Mouse (Mus musculus): ENCODE results near the gene Rnaseh2c.

- TF ChIP-seq CTCF (IDR thresholded peaks at IDR 0.05; ENCODE audit: control insufficient read depth, insufficient read depth, insufficient replicate concordance, low read depth, low read length) (no peak), POLR2A (IDR thresholded peaks at IDR 0.05; ENCODE audit: control insufficient read depth, low read depth, low read length) (no peak)
Observed at GRCm38 (mm10) chr19:5603664-5604063, 2.0 kb downstream of the Rnaseh2c start.

Data from testis, adult 2 months (tissue).